Mouse (Mus musculus): Measurements from ENCODE around the gene Dpp10.

DNA sequence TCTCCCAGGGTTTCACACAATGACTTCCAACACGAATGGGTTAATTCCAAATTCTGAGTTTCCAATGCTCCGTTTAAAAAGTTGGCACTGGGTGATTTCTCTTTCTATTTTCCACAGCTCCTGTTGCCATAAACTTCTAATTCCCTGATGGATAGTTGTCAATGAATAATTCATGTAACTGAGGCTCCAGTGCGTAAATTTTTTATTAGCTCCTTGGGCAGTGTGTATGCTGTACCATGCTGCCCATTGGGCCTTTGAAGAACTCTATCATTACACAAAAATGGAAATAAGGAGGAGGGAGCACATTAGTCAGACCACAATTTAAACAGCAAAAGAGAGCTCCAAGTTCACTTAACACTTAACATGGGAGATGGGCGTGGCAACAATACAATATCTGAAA, 99.2 kb downstream of the Dpp10 start:
- TF ChIP-seq CTCF (IDR thresholded peaks at IDR 0.05; ENCODE audit: extremely low read depth, insufficient read depth, low read length): no peak
- no peak for TF ChIP-seq POLR2A (IDR thresholded peaks at IDR 0.05; ENCODE audit: extremely low read depth, insufficient read depth, low read length)

Data from cortical plate, adult 2 months (tissue).